Mouse (Mus musculus) kidney, embryonic 14.5 days (tissue): ENCODE measurements around the gene Osgin1. TPM values are rescaled to one million over a fixed set of nuclear protein-coding genes. Genes with fewer than 3 reads are reported as not detected.
A peak's percentile ranks its signal among the peaks of the same experiment; 100 is the strongest.

Experiments
- ATAC-seq: fragments of 200-750 bp; cut with Nextera tagmentation; 2 replicates; pipeline ENCODE4 v1.8.0; 2017; ENCODE audit warnings: moderate number of reproducible peaks, mild to moderate bottlenecking, moderate TSS enrichment, moderate library complexity; ENCODE audit not compliant: low FRiP score, low TSS enrichment
- H3K27ac ChIP-seq: fragments of 300-500 bp; sonication (generic); 2 replicates; pipeline ENCODE4 v1.5.1; 2014; ENCODE audit warnings: low read depth, mild to moderate bottlenecking, low read length, moderate library complexity, mixed read lengths
- H3K27me3 ChIP-seq: fragments of 300-500 bp; sonication (generic); 2 replicates; pipeline ENCODE4 v1.6.1; 2014; ENCODE audit warnings: mild to moderate bottlenecking, low read length; ENCODE audit not compliant: control insufficient read depth, insufficient read depth
- H3K36me3 ChIP-seq: fragments of 300-500 bp; sonication (generic); 2 replicates; pipeline ENCODE4 v1.6.1; 2014; ENCODE audit warnings: low read length, mixed read lengths; ENCODE audit not compliant: control insufficient read depth, insufficient read depth
- H3K4me1 ChIP-seq: fragments of 300-500 bp; sonication (generic); 2 replicates; pipeline ENCODE4 v1.6.1; 2014; ENCODE audit warnings: low read length, mixed read lengths; ENCODE audit not compliant: control insufficient read depth, insufficient read depth
- H3K4me2 ChIP-seq: fragments of 300-500 bp; sonication (generic); replicated peaks from 2 replicates; pipeline ENCODE4 v1.6.1; 2014; ENCODE audit warnings: low read depth, mild to moderate bottlenecking, low read length
- H3K4me3 ChIP-seq: fragments of 300-500 bp; sonication (generic); 2 replicates; pipeline ENCODE4 v1.5.1; 2014; ENCODE audit warnings: mild to moderate bottlenecking, low read length
- H3K9ac ChIP-seq: fragments of 300-500 bp; sonication (generic); 2 replicates; pipeline ENCODE4 v1.6.1; 2014; ENCODE audit warnings: low read depth, mild to moderate bottlenecking, low read length, moderate library complexity
- H3K9me3 ChIP-seq: fragments of 300-500 bp; sonication (generic); 2 replicates; pipeline ENCODE4 v1.6.1; 2016; ENCODE audit warnings: low read length; ENCODE audit not compliant: control insufficient read depth
- WGBS: fragments of 180-500 bp; shearing (Covaris S2); extraction: QIAGEN DNeasy Blood & Tissue Kit; methylation state at CpG from one replicate; pipeline ENCODE4 v1.1.7; 2014; 5-methylcytosine and 5-hydroxymethylcytosine counted together
- polyA plus RNA-seq: library from polyadenylated mRNA; unstranded; fragments of >200 nt; fragmentation: Nextera tagmentation; extraction: Ambion mirVana; gene quantifications from 2 replicates; pipeline ENCODE4 v1.2.1, GENCODE M21; 2014

Osgin1 gene
- 0.71 and 1.2 TPM in 2 replicates for polyA plus RNA-seq

DNA sequence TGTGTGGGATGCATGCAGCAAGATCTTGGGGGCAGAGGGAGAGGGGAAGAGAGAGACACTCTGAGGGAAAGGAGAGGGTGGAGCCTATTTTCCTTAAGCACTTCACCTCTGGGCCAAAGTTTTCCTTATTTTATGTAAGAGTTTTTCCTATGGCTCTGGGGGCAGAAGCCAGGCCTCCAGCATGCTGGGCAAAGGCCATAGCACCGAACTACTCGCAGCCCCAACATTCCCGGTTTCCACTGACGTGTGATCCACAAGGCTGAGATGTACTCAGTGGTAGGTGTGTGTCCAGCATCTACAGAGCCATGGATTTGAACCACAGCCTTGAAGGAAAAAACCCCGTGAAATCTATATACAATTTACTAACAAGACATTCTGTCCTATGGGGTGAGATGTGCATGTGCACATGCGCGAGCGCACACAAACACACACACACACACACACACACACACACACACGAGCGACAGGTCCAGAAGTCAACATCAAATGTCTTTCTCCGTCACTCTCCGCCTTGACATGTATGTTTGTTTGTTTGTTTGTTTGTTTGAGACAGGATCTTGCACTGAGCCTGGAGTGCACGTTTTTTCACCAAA lies at the start of gene Osgin1:
Gene Osgin1 (plus strand): TSS at position 543 of the 593 bp plus-strand sequence.
- Histone ChIP-seq H3K27me3 (no peaks in the 10 kb centered on the region), H3K4me1 (peaks cover 11% of the 10 kb centered on the region), H3K4me3 (no peak within 1 kb of the TSS), H3K4me2 (no peak within 1 kb of the TSS), H3K27ac (no peak within 1 kb of the TSS), H3K36me3 (no peaks in the 10 kb centered on the region), H3K9ac (no peak within 1 kb of the TSS), H3K9me3 (no peaks in the 10 kb centered on the region)
- WGBS = 86% methylated on average over 13 of the region's 13 CpGs
- ATAC-seq = no peak

DNA sequence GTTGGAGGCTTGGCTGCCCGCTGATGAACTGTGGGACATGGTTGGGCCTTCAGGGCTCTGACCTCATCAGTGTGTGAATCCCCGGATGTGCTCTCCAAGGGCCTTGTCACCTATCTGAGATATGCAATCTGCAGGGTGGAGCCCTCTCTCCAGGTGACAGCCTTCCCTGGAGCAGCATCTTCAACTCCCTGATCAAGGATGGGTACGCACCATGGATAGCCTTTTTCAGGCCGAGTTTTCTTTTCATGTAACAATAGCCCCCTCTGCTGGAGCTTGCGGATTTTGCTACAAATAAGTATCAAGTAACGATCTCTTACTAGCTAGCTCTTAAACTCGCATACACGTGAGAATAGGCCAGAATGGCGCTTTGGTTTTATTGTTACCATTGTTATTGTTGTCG lies 49.4 kb upstream of the Osgin1 start:
- Histone ChIP-seq H3K4me3 (no peak overlapping the region), H3K9ac (no peak overlapping the region), H3K27me3 (no peaks in the 10 kb centered on the region), H3K27ac (no peak overlapping the region), H3K4me1 (no peaks in the 10 kb centered on the region), H3K4me2 (no peak overlapping the region), H3K36me3 (no peaks in the 10 kb centered on the region), H3K9me3 (no peaks in the 10 kb centered on the region)
- 19% methylated on average over 10 of the region's 10 CpGs for WGBS
- peak; percentile 16; the same call in 1 of the 2 replicates for ATAC-seq

DNA sequence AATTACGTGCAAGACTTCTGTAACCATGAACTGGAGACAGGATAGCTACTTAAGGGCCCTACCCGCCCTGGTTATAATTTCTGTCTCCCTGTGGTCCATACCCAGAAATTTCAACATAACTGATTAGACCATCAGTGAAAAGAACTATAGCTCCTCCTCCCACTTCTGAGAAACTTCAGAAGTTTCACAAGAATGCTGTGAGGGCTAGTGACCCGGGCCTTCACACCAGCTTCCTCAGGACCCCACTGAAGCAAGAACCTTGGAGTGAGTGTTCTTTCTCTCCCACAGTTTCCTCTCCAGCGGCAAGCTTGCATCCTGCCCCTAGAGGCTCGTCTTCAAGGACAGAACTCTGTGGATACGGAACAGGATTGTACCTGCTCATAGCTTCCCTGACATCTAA lies 48.1 kb upstream of the Osgin1 start:
- no peaks in the 10 kb centered on the region for H3K36me3 ChIP-seq
- 78% methylated on average over 6 of the region's 6 CpGs for WGBS
- no peak overlapping the region for H3K4me3 ChIP-seq
- no peak overlapping the region for H3K4me2 ChIP-seq
- H3K27ac ChIP-seq = no peak overlapping the region
- H3K9me3 ChIP-seq = no peaks in the 10 kb centered on the region
- H3K9ac ChIP-seq = no peak overlapping the region
- ATAC-seq = no peak
- no peaks in the 10 kb centered on the region for H3K4me1 ChIP-seq
- no peaks in the 10 kb centered on the region for H3K27me3 ChIP-seq

DNA sequence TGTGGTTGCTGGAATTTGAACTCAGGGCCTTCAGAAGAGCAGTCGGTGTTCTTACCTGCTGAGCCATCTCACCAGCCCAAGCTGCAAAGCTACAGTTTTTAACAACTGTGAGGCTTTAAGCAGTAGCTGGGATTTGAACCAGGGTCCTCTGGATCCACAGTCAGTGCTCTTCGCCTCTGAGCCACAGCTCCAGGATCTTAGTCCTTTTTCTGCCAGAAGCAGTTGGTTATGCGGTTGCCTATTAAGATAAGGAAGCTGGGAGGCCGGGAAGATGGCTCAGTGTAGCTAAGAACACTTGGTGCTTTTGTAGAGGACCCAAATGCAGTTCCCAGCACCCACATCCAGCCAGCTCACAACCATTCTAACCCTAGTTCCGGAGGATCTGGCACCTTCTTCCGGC lies 46.9 kb upstream of the Osgin1 start:
- WGBS = 81% methylated on average over 6 of the region's 6 CpGs
- no peak overlapping the region for H3K4me2 ChIP-seq
- no peaks in the 10 kb centered on the region for H3K9me3 ChIP-seq
- no peak overlapping the region for H3K4me3 ChIP-seq
- no peak for ATAC-seq
- H3K36me3 ChIP-seq = no peaks in the 10 kb centered on the region
- no peak overlapping the region for H3K27ac ChIP-seq
- H3K9ac ChIP-seq = no peak overlapping the region
- H3K27me3 ChIP-seq = no peaks in the 10 kb centered on the region
- no peaks in the 10 kb centered on the region for H3K4me1 ChIP-seq

DNA sequence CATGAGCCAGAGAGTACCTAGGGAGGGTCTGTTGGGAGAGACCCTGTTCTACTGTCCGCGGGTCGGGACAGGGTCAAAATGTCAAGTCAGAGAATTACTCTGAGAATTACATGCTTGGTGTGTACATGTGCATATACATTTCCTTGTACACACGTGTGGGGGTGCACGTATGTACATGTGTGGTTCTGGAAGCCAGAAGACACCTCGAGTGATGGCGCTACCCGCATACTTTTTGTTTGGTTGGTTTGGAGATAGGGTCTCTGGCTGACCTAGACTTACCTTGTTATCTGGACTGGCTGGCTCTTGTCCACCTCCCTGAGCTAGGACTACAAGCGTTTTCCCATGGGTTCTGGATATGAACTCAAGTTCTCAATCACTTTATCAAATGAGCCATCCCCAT lies 39.8 kb upstream of the Osgin1 start:
- H3K9ac ChIP-seq = peak overlapping the region; percentile 85
- H3K36me3 ChIP-seq = no peaks in the 10 kb centered on the region
- no peaks in the 10 kb centered on the region; the same call in 1 of the 2 replicates for H3K4me1 ChIP-seq
- H3K27ac ChIP-seq = no peak overlapping the region
- no peaks in the 10 kb centered on the region for H3K9me3 ChIP-seq
- WGBS = 74% methylated on average over 9 of the region's 9 CpGs
- no peaks in the 10 kb centered on the region for H3K27me3 ChIP-seq
- peak overlapping the region; percentile 95 for H3K4me2 ChIP-seq
- ATAC-seq = no peak
- peak overlapping the region; percentile 77 for H3K4me3 ChIP-seq

DNA sequence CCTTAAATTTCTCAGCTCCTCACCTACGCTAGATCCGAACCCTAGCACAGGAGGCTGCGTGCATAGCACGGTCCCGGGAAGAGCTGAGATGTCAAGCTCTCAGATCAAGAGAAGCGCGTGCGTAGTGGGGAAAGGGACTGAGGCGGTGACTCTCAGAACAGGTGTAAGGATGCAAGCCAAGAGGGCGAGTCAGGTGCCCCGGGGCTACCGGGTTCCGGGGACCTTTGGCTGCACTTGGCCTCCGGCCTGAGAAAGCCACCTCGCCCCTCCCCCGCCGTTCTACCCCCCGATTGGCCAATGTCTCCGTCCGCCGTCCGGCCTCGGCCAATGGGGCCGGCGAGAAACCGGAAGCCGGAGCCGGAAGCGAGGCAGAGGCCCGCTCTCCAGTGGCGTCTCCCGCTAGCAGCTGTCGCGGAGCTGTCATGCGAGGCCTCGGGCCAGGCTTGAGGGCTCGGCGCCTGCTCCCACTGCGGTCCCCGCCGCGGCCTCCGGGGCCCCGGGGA lies 39.3 kb upstream of the Osgin1 start, which contains the start of gene Mlycd:
Gene Mlycd (plus strand): TSS at position 355 of the 503 bp plus-strand sequence.
- H3K4me1 ChIP-seq = no peaks in the 10 kb centered on the region; the same call in 1 of the 2 replicates
- no peaks in the 10 kb centered on the region for H3K36me3 ChIP-seq
- H3K4me3 ChIP-seq = peak within 1 kb of the TSS; percentile 77
- peak; percentile 96 for ATAC-seq
- H3K9me3 ChIP-seq = no peaks in the 10 kb centered on the region
- peak within 1 kb of the TSS; percentile 95 for H3K4me2 ChIP-seq
- H3K9ac ChIP-seq = peak within 1 kb of the TSS; percentile 85
- WGBS = 2% methylated on average over 44 of the region's 44 CpGs
- H3K27ac ChIP-seq = peak within 1 kb of the TSS; percentile 47; the same call in 1 of the 2 replicates
- no peaks in the 10 kb centered on the region for H3K27me3 ChIP-seq

DNA sequence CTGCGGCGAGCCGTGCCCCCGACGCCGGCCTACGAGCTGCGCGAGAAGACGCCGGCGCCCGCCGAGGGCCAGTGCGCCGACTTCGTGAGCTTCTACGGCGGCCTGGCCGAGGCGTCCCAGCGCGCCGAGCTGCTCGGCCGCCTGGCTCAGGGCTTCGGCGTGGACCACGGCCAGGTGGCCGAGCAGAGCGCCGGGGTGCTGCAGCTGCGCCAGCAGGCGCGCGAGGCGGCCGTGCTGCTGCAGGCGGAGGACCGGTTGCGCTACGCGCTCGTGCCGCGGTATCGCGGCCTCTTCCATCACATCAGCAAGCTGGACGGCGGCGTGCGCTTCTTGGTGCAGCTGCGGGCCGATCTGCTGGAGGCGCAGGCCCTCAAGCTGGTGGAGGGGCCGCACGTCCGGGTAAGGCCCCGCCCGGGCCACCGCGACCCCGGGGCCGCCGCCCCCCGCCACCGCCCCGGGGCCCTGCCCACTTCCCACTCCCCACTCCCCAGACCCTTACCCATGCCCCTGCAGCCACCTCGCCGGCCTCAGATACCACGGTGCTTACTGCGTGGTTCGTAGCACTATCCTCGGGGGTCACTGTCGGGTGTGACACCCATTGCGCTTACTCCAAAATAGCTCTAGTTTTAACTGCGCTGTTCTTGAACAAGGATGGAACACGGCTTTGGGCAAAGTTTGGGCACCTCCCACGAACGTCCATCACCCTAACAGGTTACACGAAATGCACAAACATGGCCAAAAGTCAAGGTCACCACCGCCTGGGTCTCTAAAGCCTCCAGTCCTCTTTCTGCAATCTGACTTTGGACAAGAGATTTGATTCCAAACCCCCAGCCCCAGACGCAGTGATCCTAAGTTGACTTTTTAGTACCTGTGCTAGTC lies 38.6 kb upstream of the Osgin1 start:
- Histone ChIP-seq H3K4me2 (peak overlapping the region; percentile 95), H3K4me1 (no peaks in the 10 kb centered on the region; the same call in 1 of the 2 replicates), H3K36me3 (no peaks in the 10 kb centered on the region), H3K27ac (peak overlapping the region; percentile 47; the same call in 1 of the 2 replicates), H3K9ac (peak overlapping the region; percentile 85), H3K9me3 (no peaks in the 10 kb centered on the region), H3K27me3 (no peaks in the 10 kb centered on the region), H3K4me3 (peak overlapping the region; percentile 77)
- peak; percentile 58 for ATAC-seq
- 5% methylated on average over 76 of the region's 83 CpGs for whole genome bisulfite sequencing

DNA sequence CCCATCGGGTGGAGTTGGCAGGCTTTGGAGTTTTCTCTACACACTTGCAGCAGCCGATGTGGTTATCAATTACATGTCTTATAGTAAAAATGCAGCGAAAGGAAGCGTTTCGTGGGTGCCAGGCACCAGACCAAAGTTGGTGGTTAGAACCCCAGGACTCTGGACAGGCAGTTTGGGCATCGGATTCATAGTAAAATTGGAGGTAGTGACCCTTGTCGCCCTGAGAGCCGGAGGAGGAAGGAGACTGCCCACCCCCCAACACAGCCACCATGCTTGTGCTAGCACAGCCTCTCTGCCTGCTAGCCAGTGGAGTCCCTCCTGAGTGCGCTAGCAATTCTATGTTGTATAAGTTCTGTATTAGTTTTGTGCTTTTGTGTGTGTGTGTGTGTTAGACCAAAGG lies 35.4 kb upstream of the Osgin1 start:
- ATAC-seq = no peak
- Histone ChIP-seq H3K4me1 (no peaks in the 10 kb centered on the region; the same call in 1 of the 2 replicates), H3K27ac (no peak overlapping the region), H3K27me3 (no peaks in the 10 kb centered on the region), H3K36me3 (no peaks in the 10 kb centered on the region), H3K4me2 (no peak overlapping the region), H3K9ac (no peak overlapping the region), H3K9me3 (no peaks in the 10 kb centered on the region), H3K4me3 (no peak overlapping the region)
- 66% methylated on average over 9 of the region's 9 CpGs for WGBS

DNA sequence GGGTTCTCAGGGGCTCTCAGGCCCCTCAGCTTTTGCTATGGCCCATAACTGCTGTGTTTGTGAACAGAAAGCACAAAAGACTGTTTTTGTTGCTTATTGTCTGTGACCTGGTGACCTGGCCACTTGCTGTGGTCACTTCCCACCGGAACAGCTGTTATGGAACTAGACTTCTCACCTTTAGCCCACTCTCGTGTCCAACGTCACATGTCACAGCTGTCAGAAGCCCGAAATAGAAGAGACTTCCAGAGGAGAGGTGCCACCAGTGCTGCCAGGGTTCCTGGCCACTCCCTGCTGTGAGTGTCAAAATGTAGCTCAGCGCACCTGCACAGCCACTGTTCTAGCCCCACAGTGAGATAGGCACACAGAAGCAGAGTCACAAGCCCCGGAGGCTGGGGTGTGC lies 34.7 kb upstream of the Osgin1 start:
- Histone ChIP-seq H3K9me3 (no peaks in the 10 kb centered on the region), H3K36me3 (no peaks in the 10 kb centered on the region), H3K27me3 (no peaks in the 10 kb centered on the region), H3K4me2 (no peak overlapping the region), H3K4me3 (no peak overlapping the region), H3K9ac (no peak overlapping the region), H3K27ac (no peak overlapping the region), H3K4me1 (no peaks in the 10 kb centered on the region; the same call in 1 of the 2 replicates)
- no peak for ATAC-seq
- WGBS = 63% methylated on average over 6 of the region's 6 CpGs
